Mouse (Mus musculus) testis, adult 2 months (tissue): ENCODE results near the gene Notch1.

Experiments used
- CTCF ChIP-seq: fragments of 200-500 bp; IDR thresholded peaks from 2 replicates; pipeline ENCODE4 v1.5.1; 2012; ENCODE audit warnings: low read depth, mild to moderate bottlenecking, inconsistent platforms, low read length, moderate library complexity; ENCODE audit not compliant: control insufficient read depth, insufficient read depth, insufficient replicate concordance
- POLR2A ChIP-seq: fragments of 200-500 bp; IDR thresholded peaks from 2 replicates; pipeline ENCODE4 v1.6.1; 2012; ENCODE audit warnings: low read depth, mild to moderate bottlenecking, inconsistent platforms, low read length, moderate library complexity; ENCODE audit not compliant: control insufficient read depth

- no peak for TF ChIP-seq POLR2A
- no peak for TF ChIP-seq CTCF
Observed at GRCm38 (mm10) chr2:26534616-26535015, 18.2 kb upstream of the Notch1 start.
